Mouse (Mus musculus) 416B (cell line): ENCODE measurements around the gene Ccdc189.

Experiments
- DNase-seq: peaks from one replicate; pipeline ENCODE4 v3.0.0; 2011; ENCODE audit warnings: low read depth

Gene Ccdc189

GRCm38 (mm10) chr7:127591108-127591507, 2.7 kb upstream of the Ccdc189 start:
- no peak for DNase-seq

GRCm38 (mm10) chr7:127589637-127590036, 1.2 kb upstream of the Ccdc189 start:
- no peak for DNase-seq

GRCm38 (mm10) chr7:127588901-127589300, 506 bp upstream of the Ccdc189 start:
- peak; percentile 15 for DNase-seq

- no peak for DNase-seq
Measured at GRCm38 (mm10) chr7:127587196-127587595, 1.2 kb downstream of the Ccdc189 start.

- no peak for DNase-seq
Measured at GRCm38 (mm10) chr7:127586149-127586548, 2.2 kb downstream of the Ccdc189 start.

GRCm38 (mm10) chr7:127585031-127585430, 3.4 kb downstream of the Ccdc189 start:
- no peak for DNase-seq

- no peak for DNase-seq
Measured at GRCm38 (mm10) chr7:127583260-127583659, 5.1 kb downstream of the Ccdc189 start.

- peak; percentile 13 for DNase-seq
Measured at GRCm38 (mm10) chr7:127574115-127574514, 14.3 kb downstream of the Ccdc189 start.

- DNase-seq: peak; percentile 24
Measured at GRCm38 (mm10) chr7:127573503-127574008, 14.8 kb downstream of the Ccdc189 start.

GRCm38 (mm10) chr7:127572895-127573471, 15.4 kb downstream of the Ccdc189 start, which contains the start of gene Phkg2:
TSS of gene Phkg2 (plus strand) at chr7:127573340.
- peak; percentile 99 for DNase-seq

GRCm38 (mm10) chr7:127564381-127565150, 23.8 kb downstream of the Ccdc189 start:
- no peak for DNase-seq

- DNase-seq: no peak
Measured at GRCm38 (mm10) chr7:127561340-127561858, 27.0 kb downstream of the Ccdc189 start, which contains the start of gene Tmem265. TSS of gene Tmem265 (plus strand) at chr7:127561390.

- no peak for DNase-seq
Measured at GRCm38 (mm10) chr7:127560580-127560979, 27.8 kb downstream of the Ccdc189 start.

- no peak for DNase-seq
Measured at GRCm38 (mm10) chr7:127551558-127551957, 36.8 kb downstream of the Ccdc189 start.

- DNase-seq: no peak
Measured at GRCm38 (mm10) chr7:127549116-127549835, 39.1 kb downstream of the Ccdc189 start.

- DNase-seq: no peak
Measured at GRCm38 (mm10) chr7:127541671-127542070, 46.7 kb downstream of the Ccdc189 start.
